Mouse (Mus musculus): Measurements from ENCODE around the gene Ssbp4.

GRCm38 (mm10) chr8:70643019-70643418 is 34.3 kb upstream of the Ssbp4 start:
- TF ChIP-seq CHD1 (IDR thresholded peaks at IDR 0.05; ENCODE audit: low read depth, low read length) (no peak), MAX (IDR thresholded peaks at IDR 0.05; ENCODE audit: low read length) (no peak), TAL1 (IDR thresholded peaks at IDR 0.05; ENCODE audit: low read length) (no peak), GATA1 (IDR thresholded peaks at IDR 0.05; ENCODE audit: low read depth, low read length) (no peak), CHD2 (IDR thresholded peaks at IDR 0.05; ENCODE audit: low read length) (no peak), TBP (IDR thresholded peaks at IDR 0.05; ENCODE audit: low read depth, low read length) (no peak), CTCF (IDR thresholded peaks at IDR 0.05 in 2 of 3, conservative IDR thresholded peaks at IDR 0.05 in 1 of 3; ENCODE audit: control insufficient read depth in 1 of 3, insufficient read depth in 1 of 3, low read depth in 2 of 3, low read length in 3 of 3, poor library complexity in 1 of 3, severe bottlenecking in 1 of 3) (no peak), USF1 (IDR thresholded peaks at IDR 0.05; ENCODE audit: low read depth, low read length) (no peak), MAFK (IDR thresholded peaks at IDR 0.05; ENCODE audit: borderline replicate concordance, low read depth, low read length) (no peak), TCF12 (IDR thresholded peaks at IDR 0.05; ENCODE audit: low read depth, low read length) (no peak), POLR2A (IDR thresholded peaks at IDR 0.05; ENCODE audit: control insufficient read depth in 1 of 2, insufficient read depth in 1 of 2, low read depth in 1 of 2, low read length in 2 of 2, poor library complexity in 1 of 2) (no peak), SIN3A (IDR thresholded peaks at IDR 0.05; ENCODE audit: low read length) (no peak), MYC (IDR thresholded peaks at IDR 0.05; ENCODE audit: low read depth, low read length) (no peak), ZC3H11A (IDR thresholded peaks at IDR 0.05; ENCODE audit: low read depth, low read length) (no peak)

All from MEL (cell line).